Mouse (Mus musculus) adrenal gland, postnatal 10 days (tissue): Measurements from ENCODE around the gene Actn1. TPM values are rescaled to one million over a fixed set of nuclear protein-coding genes. Genes with fewer than 3 reads are reported as not detected.

ENCODE experiments used
- DNase-seq: peaks from one replicate; pipeline ENCODE4 v3.0.0; 2021; ENCODE audit warnings: mixed read lengths
- total RNA-seq, 2 experiments: library from RNA; stranded (reverse); gene quantifications; 2 replicates each; pipeline ENCODE4 v1.2.3; 2021

Actn1 gene
- total RNA-seq, 2 experiments from 2014 or later, result 49.3 to 53.7 TPM

GRCm38 (mm10) chr12:80226101-80226500, 34.1 kb downstream of the Actn1 start:
- no peak for DNase-seq

GRCm38 (mm10) chr12:80224241-80224731, 35.9 kb downstream of the Actn1 start:
- no peak for DNase-seq

DNA sequence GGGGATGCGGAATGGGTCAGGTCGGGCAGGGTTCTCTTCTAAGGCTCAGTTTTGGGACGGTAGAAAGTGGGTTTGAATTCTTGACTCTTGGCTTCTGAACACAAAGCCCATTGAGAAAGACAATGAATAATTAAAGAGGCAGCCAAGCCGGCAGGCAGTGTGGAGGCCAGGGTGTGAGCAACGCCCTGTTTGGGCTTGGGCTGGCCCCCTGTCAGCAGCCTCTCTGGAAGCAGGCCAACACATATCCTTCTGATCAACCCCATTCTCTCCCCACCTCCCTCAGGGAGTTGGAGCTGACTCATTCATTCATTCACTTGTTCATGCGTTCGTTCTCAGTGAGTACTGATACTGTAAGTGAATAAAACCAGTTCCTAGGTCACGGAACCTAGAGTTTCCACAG, 36.7 kb downstream of the Actn1 start:
- DNase-seq, result no peak

GRCm38 (mm10) chr12:80222473-80222872, 37.7 kb downstream of the Actn1 start:
- no peak for DNase-seq

DNA sequence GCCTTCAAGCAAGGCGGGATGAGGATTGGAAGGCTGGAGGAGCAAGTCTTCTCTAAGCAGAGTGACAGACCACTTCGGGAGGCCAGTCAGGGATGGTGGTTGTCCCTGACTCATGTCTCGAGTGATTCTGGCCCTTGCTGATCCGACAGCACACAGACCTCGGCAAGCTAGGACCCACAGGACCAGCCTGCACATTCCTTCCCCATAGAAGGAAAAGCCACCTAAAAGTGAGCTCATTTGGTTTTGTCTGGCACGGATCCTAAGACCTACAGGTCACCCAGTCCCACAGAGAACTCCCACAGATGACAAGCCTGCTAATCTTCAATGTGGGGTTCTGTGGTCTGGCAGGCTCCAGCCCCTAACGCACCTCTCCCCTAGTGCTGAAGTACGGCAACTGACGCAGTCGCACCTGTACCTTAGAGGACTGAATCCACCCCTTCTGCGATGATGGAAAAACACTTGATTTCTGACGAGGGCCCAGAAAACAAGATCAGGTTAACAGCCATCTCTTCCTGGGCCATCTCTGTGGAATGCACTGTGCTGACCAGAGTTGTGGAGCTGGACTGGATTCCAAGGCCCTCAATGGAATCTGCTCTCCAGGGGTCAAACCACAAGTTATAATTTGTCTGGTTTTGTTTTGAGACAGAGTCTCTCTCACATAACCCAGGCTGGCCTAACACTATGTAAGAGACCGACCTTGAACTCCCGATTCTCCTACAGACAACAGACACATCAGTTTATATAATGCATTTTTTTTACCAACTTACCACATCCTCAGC, 39.7 kb downstream of the Actn1 start:
- no peak for DNase-seq

GRCm38 (mm10) chr12:80218784-80219183, 41.4 kb downstream of the Actn1 start:
- DNase-seq, result no peak

- DNase-seq, result no peak
Measured at GRCm38 (mm10) chr12:80218045-80218611, 42.0 kb downstream of the Actn1 start.

- DNase-seq, result no peak
Measured at GRCm38 (mm10) chr12:80217049-80217448, 43.1 kb downstream of the Actn1 start.

DNA sequence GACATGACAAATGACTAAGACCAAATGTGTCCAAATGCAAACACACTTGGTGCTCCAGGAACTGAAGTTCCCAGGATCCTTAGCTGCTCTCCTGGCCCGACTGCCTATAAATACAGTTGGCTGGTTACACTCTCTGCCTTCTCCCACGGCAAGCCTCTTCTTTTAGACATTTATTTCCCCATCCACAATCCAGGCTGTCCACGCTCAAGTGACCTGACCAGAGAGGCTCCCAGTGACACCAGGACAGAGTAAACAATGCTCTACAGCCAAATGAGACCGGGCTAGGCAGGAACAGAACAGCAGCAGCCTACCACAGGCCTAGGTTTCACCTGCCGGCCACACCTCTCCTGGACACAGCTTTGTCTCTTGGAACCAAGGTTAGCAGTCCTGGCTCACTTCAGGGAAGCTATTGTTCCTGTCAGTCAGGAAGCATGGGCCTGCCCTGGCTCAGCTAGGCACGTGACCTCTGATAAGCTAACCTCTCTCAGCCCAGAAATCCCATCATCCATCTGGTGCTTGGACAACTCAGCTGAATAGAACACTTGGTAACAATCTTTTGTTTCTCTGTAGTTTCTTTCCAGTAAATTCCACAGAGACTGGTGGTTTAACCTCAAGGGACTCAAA, 43.8 kb downstream of the Actn1 start:
- DNase-seq, result peak; percentile 35

DNA sequence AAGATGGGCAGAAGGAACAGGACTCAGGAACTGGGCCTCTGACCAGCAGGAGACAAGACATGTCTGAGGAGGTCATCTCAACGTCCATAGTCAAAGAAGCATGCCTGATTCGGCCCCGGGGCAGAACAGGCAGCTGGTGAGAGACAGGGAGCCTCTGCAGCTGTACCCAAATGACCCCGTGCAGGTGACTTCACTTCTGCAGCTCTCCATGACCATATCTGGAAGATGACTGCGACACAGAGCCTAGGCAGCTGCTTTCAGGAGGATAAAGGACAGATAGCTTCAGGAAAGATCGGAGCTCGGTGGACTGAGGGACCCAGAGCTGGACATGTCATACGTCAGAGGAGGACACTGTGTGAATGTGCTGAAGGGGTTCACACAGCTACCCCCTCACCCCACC, 46.4 kb downstream of the Actn1 start:
- no peak for DNase-seq

DNA sequence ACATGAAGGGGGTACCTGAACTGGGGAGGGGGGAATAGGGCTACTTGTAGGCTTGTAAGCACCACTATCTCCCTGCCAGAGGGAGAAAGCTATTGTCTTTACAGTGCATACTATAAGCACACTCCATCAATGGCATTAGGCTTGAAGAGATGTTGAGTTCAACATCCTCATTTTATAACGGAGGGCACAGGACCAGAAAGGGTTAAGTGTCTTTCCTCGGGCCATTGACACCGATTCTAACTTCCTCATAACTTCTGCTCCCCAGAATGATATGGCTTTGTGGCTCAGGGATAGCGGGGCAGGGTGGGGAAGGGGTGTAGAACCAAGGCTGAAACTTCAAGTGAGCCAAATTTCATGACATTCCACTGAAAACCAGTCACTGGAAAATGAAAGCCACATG, 46.9 kb downstream of the Actn1 start:
- DNase-seq, result no peak

DNA sequence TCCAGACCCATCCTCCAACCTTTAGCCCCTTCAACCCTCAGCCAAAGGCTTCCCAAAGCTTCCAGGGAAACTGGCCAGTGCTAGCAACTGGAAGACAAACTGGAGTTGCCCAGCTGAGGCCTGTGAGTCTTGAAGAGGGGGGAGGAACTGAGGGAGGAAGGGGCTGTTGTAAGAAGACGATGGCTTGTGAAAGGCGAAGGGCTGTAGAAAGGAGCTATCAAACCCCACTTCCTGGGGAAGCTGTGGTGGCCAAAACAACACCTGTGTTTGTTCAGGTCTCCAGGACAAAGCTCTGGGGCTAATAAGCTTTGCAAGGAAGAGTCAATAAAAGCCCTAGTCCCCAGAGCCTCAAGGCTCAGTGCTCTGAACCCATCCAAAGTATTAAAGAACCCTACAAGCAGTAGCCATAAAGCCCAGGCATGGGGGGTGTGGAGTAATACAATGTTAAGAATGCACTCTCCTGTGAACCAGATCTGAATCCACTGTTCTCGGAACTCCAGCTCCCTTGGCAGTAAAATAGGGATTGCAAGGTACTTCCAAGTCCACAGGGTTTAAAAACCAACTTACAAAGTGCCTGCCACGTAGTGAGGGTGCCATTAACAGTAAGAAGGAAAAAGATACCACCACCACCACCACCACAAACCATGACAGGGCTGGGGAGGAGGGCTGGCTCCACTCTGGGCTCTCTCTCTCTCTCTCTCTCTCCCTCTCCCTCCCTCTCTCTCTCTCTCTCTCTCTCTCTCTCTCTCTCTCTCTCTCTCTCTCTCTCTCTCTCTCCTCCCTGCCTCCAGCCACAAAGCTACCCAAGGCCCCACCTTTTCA, 49.2 kb downstream of the Actn1 start:
- DNase-seq, result no peak

DNA sequence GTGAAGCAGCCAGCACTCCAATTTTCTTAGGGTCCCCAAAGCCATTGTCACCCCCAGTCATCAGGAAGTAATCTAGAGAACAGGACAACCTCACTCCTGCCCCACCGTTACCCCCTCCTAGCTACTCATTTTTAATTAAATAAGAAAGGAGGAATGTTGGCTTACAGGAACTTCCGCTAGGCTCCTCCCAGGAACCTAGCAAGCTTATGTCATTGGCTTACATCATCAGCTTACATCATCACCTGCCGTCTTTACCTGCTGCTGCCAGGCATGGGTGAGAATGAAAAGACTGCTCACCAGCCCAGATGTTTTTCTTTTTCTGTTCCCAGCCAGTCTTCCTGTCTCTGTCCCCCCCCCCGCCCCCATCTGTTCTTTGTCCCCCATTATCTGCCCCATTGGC, 50.3 kb downstream of the Actn1 start:
- no peak for DNase-seq

- DNase-seq, result no peak
Measured at GRCm38 (mm10) chr12:80208126-80208820, 51.9 kb downstream of the Actn1 start.

DNA sequence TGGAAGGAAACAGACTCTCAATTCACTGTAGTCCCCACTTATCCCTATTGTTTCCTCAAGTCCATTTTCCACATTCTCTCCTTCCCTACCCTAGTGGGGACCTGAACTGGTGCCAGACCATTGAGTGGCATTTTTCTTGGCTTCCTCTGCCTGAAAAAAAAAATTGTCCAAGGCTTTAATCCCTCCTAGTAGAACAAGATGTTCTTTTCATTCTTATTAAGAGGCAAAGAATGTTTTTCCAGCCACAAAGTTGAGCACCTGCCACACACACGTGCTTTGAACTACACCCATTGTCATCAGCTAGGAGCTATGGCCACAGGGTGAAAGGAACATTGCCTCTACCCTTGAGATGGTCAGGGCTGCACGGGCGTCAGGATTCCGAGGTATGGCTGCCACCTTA, 56.9 kb downstream of the Actn1 start:
- DNase-seq, result no peak

- DNase-seq, result no peak
Measured at GRCm38 (mm10) chr12:80199738-80200137, 60.4 kb downstream of the Actn1 start.

- peak; percentile 84 for DNase-seq
Measured at GRCm38 (mm10) chr12:80198487-80198886, 61.7 kb downstream of the Actn1 start.

GRCm38 (mm10) chr12:80197343-80197742, 62.8 kb downstream of the Actn1 start:
- DNase-seq, result peak; percentile 75

GRCm38 (mm10) chr12:80191806-80192205, 68.4 kb downstream of the Actn1 start:
- DNase-seq, result no peak

DNA sequence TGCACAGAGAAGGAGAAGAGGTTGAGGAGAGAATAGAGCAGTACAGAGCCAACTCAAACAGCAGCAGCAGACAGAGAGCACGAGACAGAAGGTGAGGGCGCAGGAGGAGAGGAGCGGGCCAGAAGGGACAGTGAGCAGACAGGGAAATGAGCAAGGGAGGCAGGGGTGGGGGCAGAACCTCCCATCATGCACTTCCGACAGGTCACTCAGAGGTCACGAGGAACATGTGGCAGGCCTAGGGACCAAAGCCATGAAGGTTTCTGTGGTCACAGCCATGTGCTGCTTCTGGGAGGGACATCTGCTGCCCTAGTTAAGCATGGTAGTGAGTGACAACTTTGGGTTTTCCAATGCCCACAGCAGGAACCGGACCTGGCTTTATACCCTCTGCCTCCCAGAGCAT, 68.8 kb downstream of the Actn1 start:
- DNase-seq, result no peak

DNA sequence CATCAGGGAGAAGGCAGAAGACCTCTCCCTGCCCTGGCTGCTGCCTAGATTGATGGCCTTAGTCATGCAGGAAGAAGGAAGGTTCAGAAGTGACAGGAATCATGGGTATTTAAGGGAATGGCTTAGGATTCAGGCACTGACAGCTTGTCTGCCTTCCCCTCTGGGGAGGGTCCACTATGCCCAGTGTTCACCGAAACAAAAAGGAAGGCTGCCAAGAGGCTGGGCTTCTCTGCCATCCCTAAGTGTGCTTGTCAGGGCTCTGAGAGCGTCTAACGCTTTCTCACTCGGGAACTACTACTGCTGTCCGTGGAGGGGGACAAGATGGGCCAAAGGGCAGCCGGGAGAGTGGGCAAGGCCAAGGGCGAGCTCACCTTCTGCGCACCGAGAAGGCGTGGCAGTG, 69.3 kb downstream of the Actn1 start:
- no peak for DNase-seq

- peak; percentile 26 for DNase-seq
Measured at GRCm38 (mm10) chr12:80184041-80184440, 76.1 kb downstream of the Actn1 start.
